Mouse (Mus musculus) kidney, adult 2 months (tissue): ENCODE measurements around the gene Gm28374.

Experiments used
- CTCF ChIP-seq: fragments of 200-500 bp; conservative IDR thresholded peaks from 2 replicates; pipeline ENCODE4 v1.5.1; 2011; ENCODE audit warnings: low read depth, mild to moderate bottlenecking, control low read depth, low read length, moderate library complexity, mixed read lengths; ENCODE audit not compliant: insufficient read depth, insufficient read length
- POLR2A ChIP-seq: fragments of 200-500 bp; IDR thresholded peaks from one replicate; pipeline ENCODE4 v1.6.1; 2011; ENCODE audit warnings: low read depth, low read length, control low read depth

DNA sequence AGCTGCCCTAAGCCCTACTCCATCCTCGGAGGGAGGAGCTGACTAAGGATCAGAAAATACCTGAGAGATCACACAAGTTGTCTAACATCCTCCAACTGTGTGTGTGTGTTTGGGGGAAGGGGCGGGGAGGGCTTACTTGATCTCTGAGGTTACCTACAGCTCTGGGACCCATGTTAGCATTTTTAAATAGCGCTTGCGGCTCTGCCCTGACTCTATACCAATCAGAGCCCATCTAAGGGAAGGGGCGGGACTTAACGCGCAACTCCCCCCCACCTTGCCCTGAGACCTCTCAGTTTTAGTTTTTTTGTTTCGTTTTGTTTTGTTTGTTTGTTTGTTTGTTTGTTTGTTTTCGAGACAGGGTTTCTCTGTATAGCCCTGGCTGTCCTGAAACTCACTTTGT lies 52.6 kb downstream of the Gm28374 start:
- no peak for TF ChIP-seq CTCF
- TF ChIP-seq POLR2A = no peak
